Mouse (Mus musculus): Measurements from ENCODE around the gene Abcf1. TPM values are rescaled to one million over a fixed set of nuclear protein-coding genes. Genes with fewer than 3 reads are reported as not detected.
"Not testable (repeated sequence)": the region's sequence is repeated elsewhere in the genome, so short reads cannot be mapped to it uniquely, and the experiment has no call there.

The Abcf1 gene
- total RNA-seq, 2 experiments from 2014 or later = 95.0 to 97.0 TPM

DNA sequence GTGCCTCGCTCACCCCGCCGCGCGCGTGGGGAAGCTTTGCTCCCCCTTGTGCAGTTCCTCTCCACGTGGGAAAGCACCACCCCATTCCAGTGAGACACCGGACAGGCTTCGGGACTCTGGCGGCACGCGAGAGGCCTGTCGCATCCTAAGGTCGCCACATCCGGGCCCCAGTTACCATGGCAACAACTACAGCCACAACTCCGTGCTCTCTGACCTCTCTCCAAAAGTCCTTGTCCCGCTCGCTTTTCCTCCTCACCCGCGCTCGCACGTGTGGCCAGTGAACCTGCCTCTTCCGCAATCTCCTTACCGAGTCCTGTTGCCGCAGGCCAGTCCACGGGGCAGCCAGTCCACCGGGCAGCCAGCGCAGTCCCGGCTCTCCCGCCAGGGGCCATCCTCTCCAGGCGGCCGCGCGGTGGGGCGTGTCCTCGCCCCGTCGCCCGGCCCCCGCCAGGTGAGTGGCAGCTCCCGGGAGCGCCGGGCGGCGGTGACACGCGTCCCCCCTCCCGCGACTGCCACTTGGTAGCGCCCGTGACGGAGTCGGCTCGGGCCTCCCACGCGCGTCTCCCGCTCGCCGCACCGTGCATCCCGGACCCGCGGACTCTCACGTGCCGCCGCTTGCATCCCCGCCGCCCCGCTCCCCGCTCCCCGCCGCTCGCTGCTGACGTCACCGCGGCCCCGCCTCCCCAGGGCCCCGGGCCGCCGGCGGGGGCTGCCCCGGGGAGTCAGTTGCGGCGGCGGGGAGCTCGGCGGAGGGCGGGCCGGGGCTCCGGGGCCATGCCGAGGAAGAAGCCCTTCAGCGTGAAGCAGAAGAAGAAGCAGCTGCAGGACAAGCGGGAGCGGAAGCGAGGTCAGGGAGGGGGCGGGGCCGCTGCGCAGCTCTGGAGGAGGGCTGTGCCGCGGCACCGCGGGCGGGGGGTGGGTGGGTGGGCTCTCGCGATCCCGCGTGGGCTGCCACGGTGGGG lies 10.1 kb upstream of the Abcf1 start, which contains the start of the genes Gnl1 and Prr3:
Gene Gnl1 (plus strand): TSS at position 451 of the 962 bp plus-strand sequence.
Gene Prr3 (minus strand): TSS at position 836 of the 962 bp plus-strand sequence.
- intact Hi-C loops (cut with DNase I) = no loop called here
- DNase-seq = peak; percentile 91

- intact Hi-C loops (cut with DNase I) = no loop called here
- DNase-seq = peak; percentile 89
These were observed 9.3 kb upstream of the Abcf1 start for GRCm38 (mm10) chr17:35978811-35979400.

DNA sequence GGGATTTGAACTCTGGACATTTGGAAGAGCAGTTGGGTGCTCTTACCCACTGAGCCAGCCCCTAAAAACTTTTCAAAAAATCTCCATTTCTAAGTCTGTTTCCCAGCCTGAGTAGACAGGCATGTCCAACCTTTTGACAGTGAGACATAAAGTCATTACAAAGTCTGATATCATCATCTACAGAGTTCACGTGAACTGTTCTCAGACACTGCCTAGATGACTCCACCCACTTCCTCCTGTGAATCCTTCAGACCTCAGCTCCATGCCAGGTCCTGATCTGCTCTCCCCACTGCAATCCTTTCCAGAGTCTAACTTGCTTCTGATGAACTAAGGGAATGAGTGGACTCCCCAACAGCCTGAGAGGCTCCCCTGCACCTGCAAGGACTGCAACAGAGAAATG lies 2.6 kb upstream of the Abcf1 start:
- intact Hi-C loops (cut with DNase I) = no loop called here
- DNase-seq = no peak

- DNase-seq = no peak
- intact Hi-C loops (cut with DNase I) = no loop called here
These were observed 1.9 kb downstream of the Abcf1 start for GRCm38 (mm10) chr17:35967621-35968020.

GRCm38 (mm10) chr17:35963279-35963678 lies 6.3 kb downstream of the Abcf1 start:
- intact Hi-C loops (cut with DNase I) = no loop called here
- DNase-seq = no peak

DNA sequence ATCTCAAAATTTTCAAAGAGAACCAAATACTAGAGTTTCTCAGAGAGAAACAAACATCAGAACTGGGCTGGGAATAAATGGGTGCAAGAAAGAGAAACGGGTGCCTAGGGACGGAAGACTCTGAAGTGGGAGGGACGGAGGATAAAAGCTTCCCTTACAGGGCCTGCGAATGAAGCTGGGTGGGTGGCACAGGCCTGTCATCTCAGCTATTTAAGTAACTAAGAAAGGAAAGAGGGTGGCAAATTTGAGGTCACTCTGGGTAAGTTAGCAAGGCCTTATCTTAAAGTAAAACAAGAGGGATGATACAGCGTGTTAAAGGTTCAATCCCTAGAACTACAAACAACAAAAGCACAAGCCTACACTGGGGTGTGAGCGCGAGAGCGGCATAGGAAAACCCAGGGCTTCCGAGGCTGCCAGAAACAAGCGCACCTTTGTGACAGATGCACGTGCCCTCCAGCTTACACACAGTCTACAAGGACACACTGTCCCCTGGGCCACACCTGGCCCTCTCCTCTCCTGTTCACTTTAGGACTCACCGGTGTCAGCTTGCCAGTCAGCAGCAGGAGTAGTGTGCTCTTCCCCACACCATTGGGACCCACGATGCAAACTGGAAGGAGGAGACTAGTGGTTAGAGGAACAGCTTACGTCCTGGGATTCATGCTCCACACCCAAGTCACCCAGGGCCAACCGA lies 10.9 kb downstream of the Abcf1 start:
- DNase-seq = no peak
- intact Hi-C loops (cut with DNase I) = no loop called here

DNA sequence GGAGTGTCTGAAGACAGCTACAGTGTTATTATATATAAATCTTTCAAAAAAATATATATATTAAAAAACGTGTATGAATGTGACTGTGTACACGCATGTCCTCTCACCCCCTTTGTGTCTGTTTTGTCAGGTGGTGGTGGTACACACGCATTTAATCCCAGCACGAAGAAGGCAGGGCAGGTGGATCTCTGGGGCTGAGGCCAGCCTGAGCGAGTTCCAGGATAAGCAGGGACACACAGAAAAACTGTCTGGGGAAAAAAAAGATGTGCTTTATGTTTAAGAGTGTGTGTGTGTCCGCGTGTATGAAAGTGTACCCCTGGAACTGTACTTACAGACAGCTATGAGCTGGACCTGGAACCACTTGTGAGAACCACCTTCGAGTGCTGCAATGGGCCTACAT lies 14.9 kb downstream of the Abcf1 start:
- intact Hi-C loops (cut with DNase I) = no loop called here
- DNase-seq = no peak

DNA sequence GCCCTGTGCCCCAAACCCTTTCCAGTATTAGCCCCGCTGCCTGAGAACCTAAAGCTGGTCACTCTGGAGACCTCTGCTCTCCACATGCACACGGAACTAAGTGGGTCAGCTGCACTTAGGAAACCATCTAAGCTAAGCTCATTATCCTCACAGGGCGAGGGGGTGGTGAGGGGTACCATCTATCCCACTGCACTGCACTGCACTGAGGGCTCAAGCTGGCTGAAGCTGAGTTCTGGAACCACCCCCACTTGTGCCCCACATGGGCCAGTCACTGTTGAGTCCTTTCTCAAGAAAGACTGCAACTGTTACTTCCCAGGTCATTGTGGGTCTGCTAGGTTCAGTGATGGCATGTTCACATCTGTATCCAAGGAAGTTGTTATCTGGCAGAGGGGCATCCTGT lies 17.0 kb downstream of the Abcf1 start:
- DNase-seq; intact Hi-C loops (cut with DNase I): not testable (repeated sequence)

DNA sequence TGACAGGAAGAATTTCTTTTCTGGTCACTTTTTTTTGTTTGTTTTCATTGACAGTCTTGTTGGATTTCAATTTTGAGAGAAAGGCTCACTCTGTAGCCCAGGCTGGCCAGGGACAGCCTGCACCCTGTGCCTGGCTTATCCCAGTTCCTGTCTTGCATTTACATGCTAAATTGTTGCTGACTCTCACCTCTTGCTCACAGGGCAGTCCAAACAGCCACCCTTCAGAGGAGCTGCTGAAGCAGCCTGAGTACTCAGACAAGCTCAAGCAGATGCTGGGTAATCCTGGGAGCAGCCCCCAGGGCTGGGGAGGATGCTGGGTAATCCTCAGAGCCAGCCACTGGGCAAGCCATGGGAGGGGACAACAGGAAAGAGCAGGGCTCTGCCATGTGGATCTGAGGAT lies 18.6 kb downstream of the Abcf1 start:
- intact Hi-C loops (cut with DNase I); DNase-seq: not testable (repeated sequence)

GRCm38 (mm10) chr17:35939941-35940340 lies 29.6 kb downstream of the Abcf1 start:
- no peak for DNase-seq
- intact Hi-C loops (cut with DNase I) = no loop called here

- intact Hi-C loops (cut with DNase I) = no loop called here
- DNase-seq = no peak
These were observed 30.5 kb downstream of the Abcf1 start for GRCm38 (mm10) chr17:35939108-35939507.

- intact Hi-C loops (cut with DNase I) = no loop called here
- peak; percentile 39 for DNase-seq
These were observed 31.7 kb downstream of the Abcf1 start for GRCm38 (mm10) chr17:35937700-35938348.

DNA sequence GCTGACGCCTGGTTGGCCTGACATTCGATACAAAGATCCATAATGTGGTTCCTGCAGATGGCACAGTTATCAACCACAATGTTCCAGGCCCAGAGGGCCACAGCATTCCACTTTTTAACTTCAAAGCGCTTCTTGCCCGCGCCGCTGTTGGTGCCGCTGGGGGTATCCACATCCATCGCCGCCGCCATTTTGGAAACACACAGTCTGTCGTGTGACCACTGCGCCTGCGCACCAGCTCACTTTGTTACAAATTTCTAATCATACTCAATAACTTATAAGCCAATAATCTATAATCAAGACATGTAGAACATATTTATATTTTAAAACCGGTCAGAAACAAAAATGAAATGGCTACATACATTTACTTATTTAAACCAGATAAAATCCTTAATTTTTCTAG lies 33.8 kb downstream of the Abcf1 start:
- DNase-seq; intact Hi-C loops (cut with DNase I): not testable (repeated sequence)

DNA sequence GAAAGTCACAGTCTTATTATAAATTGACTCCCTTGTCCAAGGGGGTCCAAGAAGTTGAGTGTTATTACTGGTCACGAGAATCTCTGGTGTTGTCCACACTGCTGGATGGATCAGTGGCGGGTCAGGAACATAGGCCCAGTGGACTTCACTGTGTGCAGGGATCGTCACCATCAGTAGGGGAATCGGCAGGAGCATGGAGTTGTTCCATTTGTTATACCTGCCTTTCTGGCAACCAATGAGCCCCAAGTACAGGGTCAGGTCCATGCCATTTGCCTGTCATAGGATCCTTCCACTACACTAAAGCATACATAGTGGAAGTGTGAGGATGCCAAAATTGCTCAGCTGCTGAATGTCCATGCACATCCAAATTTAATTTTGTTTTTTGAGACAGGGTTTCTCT lies 37.0 kb downstream of the Abcf1 start:
- DNase-seq = no peak

DNA sequence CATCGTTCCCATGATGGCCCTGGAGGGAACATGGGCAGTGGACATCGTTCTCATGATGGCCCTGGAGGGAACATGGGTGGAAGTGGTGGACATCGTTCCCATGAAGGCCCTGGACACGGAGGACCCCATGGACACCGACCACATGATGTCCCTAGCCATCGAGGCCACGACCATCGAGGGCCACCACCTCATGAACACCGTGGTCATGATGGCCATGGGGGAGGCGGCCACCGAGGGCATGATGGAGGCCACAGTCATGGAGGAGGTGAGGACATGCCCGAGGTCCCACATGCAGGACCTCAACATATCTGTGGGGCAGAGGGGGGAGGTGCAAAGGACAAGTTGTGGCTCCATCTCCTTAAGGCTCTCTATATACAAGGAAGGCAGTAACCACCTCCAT lies 38.9 kb downstream of the Abcf1 start:
- no peak for DNase-seq
- intact Hi-C loops (cut with DNase I) = no loop called here

More for the DNA sequence above, 37.0 kb downstream of the Abcf1 start:
- intact Hi-C loops (cut with DNase I) = no loop called here

GRCm38 (mm10) chr17:35929534-35929933 lies 40.0 kb downstream of the Abcf1 start:
- DNase-seq = no peak
- intact Hi-C loops (cut with DNase I) = no loop called here

GRCm38 (mm10) chr17:35927471-35927870 lies 42.1 kb downstream of the Abcf1 start:
- DNase-seq = no peak
- intact Hi-C loops (cut with DNase I) = loop anchor here (2.0 kb wide), 1 partner anchor 29 kb away; no protein-coding TSS in a partner anchor

GRCm38 (mm10) chr17:35923281-35923680 lies 46.3 kb downstream of the Abcf1 start:
- intact Hi-C loops (cut with DNase I) = no loop called here
- DNase-seq = no peak

- no peak for DNase-seq
- intact Hi-C loops (cut with DNase I) = no loop called here
These were observed 47.0 kb downstream of the Abcf1 start for GRCm38 (mm10) chr17:35922566-35922965.

DNA sequence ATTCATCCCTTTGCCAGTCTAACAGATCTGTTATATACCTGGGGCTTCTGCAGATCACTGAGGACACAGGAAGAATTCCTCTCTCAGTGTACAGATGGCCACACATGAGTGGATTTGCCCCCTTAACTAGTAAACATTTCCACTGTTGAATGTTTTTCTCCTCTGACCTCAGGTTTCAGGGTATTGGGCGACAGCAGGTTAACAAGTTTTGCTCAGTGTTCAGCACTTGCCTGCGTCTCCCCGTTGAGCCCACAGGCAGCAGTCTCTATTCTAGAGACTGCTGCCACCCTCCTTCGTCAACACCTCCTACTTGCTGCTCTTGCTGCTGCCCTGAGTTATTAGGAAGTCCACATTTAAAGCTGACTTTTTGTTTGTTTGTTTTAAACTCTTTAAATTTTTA lies 47.9 kb downstream of the Abcf1 start:
- intact Hi-C loops (cut with DNase I) = no loop called here

More for the DNA sequence above, 47.9 kb downstream of the Abcf1 start:
- DNase-seq = no peak

Measured in left cerebral cortex, postnatal 4 days (tissue).